Mouse (Mus musculus) kidney, embryonic 14.5 days (tissue): ENCODE results near the gene Gm4881. TPM values are rescaled to one million over a fixed set of nuclear protein-coding genes. Genes with fewer than 3 reads are reported as not detected.
A peak's percentile ranks its signal among the peaks of the same experiment; 100 is the strongest.

Source experiments
- ATAC-seq: fragments of 200-750 bp; cut with Nextera tagmentation; 2 replicates; pipeline ENCODE4 v1.8.0; 2017; ENCODE audit warnings: moderate number of reproducible peaks, mild to moderate bottlenecking, moderate TSS enrichment, moderate library complexity; ENCODE audit not compliant: low FRiP score, low TSS enrichment
- H3K27ac ChIP-seq: fragments of 300-500 bp; sonication (generic); 2 replicates; pipeline ENCODE4 v1.5.1; 2014; ENCODE audit warnings: low read depth, mild to moderate bottlenecking, low read length, moderate library complexity, mixed read lengths
- H3K27me3 ChIP-seq: fragments of 300-500 bp; sonication (generic); 2 replicates; pipeline ENCODE4 v1.6.1; 2014; ENCODE audit warnings: mild to moderate bottlenecking, low read length; ENCODE audit not compliant: control insufficient read depth, insufficient read depth
- H3K36me3 ChIP-seq: fragments of 300-500 bp; sonication (generic); 2 replicates; pipeline ENCODE4 v1.6.1; 2014; ENCODE audit warnings: low read length, mixed read lengths; ENCODE audit not compliant: control insufficient read depth, insufficient read depth
- H3K4me1 ChIP-seq: fragments of 300-500 bp; sonication (generic); 2 replicates; pipeline ENCODE4 v1.6.1; 2014; ENCODE audit warnings: low read length, mixed read lengths; ENCODE audit not compliant: control insufficient read depth, insufficient read depth
- H3K4me2 ChIP-seq: fragments of 300-500 bp; sonication (generic); replicated peaks from 2 replicates; pipeline ENCODE4 v1.6.1; 2014; ENCODE audit warnings: low read depth, mild to moderate bottlenecking, low read length
- H3K4me3 ChIP-seq: fragments of 300-500 bp; sonication (generic); 2 replicates; pipeline ENCODE4 v1.5.1; 2014; ENCODE audit warnings: mild to moderate bottlenecking, low read length
- H3K9ac ChIP-seq: fragments of 300-500 bp; sonication (generic); 2 replicates; pipeline ENCODE4 v1.6.1; 2014; ENCODE audit warnings: low read depth, mild to moderate bottlenecking, low read length, moderate library complexity
- H3K9me3 ChIP-seq: fragments of 300-500 bp; sonication (generic); 2 replicates; pipeline ENCODE4 v1.6.1; 2016; ENCODE audit warnings: low read length; ENCODE audit not compliant: control insufficient read depth
- WGBS: fragments of 180-500 bp; shearing (Covaris S2); extraction: QIAGEN DNeasy Blood & Tissue Kit; methylation state at CpG from one replicate; pipeline ENCODE4 v1.1.7; 2014; 5-methylcytosine and 5-hydroxymethylcytosine counted together
- polyA plus RNA-seq: library from polyadenylated mRNA; unstranded; fragments of >200 nt; fragmentation: Nextera tagmentation; extraction: Ambion mirVana; gene quantifications from 2 replicates; pipeline ENCODE4 v1.2.1, GENCODE M21; 2014

Gm4881 gene
- polyA plus RNA-seq, result not detected in 2 replicates

DNA sequence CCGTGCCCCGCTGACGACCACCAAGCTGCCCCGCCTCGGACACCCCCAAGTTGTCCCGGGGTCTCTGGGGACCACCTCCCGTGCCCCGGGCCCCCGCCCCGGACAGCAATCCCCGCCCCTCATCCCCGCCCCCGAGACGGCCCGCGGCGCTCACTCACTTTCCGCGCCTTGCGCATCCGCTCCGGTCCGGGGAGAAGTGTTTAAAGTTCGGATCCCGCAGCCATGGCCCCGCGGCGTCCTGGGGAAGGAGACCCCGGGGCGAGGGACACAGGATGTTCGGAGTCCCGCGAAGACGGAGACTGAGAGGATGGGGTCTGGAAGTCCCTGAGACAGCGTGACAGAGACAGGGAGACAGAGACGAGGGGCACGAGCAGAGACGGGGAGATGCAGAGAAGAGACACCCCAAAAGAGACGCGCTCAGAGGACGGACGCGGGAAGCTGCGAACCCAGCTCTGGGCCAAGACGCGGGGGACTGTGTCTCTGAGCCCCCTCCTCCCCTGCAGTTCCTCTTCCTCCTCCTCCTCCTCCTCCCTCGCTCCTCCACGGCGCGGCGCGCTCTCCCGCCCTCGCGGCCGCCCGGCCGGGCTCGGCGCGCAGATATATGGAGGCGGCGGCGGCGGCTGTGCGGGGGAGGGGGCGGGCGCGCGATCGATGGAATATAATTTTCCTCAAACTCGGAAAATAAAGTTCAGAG, at the start of gene Gm4881:
TSS of gene Gm4881 (minus strand) at position 238 of the 694 bp plus-strand sequence.
- peak within 1 kb of the TSS; percentile 25 for H3K4me3 ChIP-seq
- peak within 1 kb of the TSS; percentile 25; the same call in 1 of the 2 replicates for H3K9ac ChIP-seq
- peaks cover 86% of the 10 kb centered on the region for H3K27me3 ChIP-seq
- peaks cover 3% of the 10 kb centered on the region; the same call in 1 of the 2 replicates for H3K4me1 ChIP-seq
- H3K9me3 ChIP-seq, result no peaks in the 10 kb centered on the region
- ATAC-seq, result no peak
- no peaks in the 10 kb centered on the region for H3K36me3 ChIP-seq
- WGBS, result under 1% methylated on average over 64 of the region's 72 CpGs
- H3K27ac ChIP-seq, result no peak within 1 kb of the TSS
- H3K4me2 ChIP-seq, result peak within 1 kb of the TSS; percentile 53

DNA sequence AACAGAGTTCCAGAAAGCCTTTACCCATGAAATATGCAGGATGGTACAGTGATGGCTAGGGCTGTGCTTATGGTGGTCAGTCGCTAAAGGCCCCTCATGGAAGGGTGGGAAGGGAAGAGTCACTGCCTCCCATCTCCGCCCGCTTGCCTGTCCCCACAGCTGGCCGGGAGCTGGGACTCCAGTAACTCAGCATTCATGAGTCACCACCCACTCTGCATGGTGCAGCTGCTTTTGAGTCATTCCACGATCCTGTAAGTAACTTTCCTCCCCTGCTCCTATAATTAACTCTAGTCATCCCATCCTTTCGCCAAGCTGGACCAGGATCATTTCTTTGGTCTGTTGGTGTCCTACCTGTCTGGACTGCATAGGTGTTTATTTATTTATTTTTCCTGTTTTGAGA, 48.8 kb upstream of the Gm4881 start:
- ATAC-seq, result no peak
- Histone ChIP-seq H3K27ac (no peak overlapping the region), H3K4me1 (no peaks in the 10 kb centered on the region), H3K36me3 (no peaks in the 10 kb centered on the region), H3K4me3 (no peak overlapping the region), H3K4me2 (no peak overlapping the region), H3K27me3 (no peaks in the 10 kb centered on the region), H3K9me3 (no peaks in the 10 kb centered on the region), H3K9ac (no peak overlapping the region)
- WGBS, result 75% methylated on average over 6 of the region's 6 CpGs

DNA sequence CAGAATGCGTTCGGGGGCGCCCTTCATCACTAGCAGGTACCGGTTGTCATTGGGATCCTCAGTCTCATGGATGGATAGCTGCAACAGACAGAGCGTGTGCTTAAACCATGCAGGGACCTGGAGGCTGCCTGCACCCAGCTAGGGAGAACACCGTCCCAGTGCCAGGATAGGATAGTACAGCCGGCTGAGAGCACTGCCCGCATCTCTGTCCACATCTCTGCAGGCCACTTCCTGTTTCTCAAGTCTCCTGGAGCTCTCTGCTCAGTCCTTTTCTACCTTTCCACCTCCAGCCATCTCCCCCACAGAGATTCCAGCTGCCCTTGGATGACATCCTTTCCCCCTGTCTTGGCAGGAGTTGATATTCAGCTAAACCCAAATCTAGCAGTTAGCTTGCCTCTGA, 46.2 kb upstream of the Gm4881 start:
- Histone ChIP-seq H3K9ac (no peak overlapping the region), H3K27me3 (no peaks in the 10 kb centered on the region), H3K9me3 (no peaks in the 10 kb centered on the region), H3K36me3 (no peaks in the 10 kb centered on the region), H3K27ac (no peak overlapping the region), H3K4me2 (no peak overlapping the region), H3K4me3 (no peak overlapping the region), H3K4me1 (no peaks in the 10 kb centered on the region)
- ATAC-seq, result no peak
- WGBS, result 85% methylated on average over 8 of the region's 8 CpGs

DNA sequence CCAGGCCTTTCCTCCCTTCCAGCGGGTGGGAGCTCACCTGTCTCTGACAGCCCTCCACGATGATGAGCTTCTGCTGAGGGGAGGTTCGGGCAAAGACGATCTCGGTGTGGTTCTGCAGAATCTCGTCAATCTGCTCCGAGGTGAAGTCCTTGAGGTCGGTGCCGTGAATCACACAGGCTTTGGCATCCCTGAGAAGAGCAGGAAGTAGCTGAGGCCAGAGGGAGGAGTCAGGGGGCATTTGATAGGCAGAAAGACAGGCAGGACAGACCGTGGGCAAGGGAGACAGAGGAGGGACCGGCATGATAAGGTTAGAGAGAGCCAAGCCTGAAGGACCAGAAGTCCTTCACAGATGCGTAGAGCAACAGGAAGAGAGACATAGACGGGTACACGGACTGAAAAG, 43.6 kb upstream of the Gm4881 start:
- H3K9me3 ChIP-seq, result no peaks in the 10 kb centered on the region
- 81% methylated on average over 14 of the region's 14 CpGs for WGBS
- no peaks in the 10 kb centered on the region for H3K4me1 ChIP-seq
- no peak overlapping the region for H3K4me2 ChIP-seq
- H3K27me3 ChIP-seq, result no peaks in the 10 kb centered on the region
- H3K36me3 ChIP-seq, result no peaks in the 10 kb centered on the region
- no peak for ATAC-seq
- no peak overlapping the region for H3K4me3 ChIP-seq
- H3K27ac ChIP-seq, result no peak overlapping the region
- H3K9ac ChIP-seq, result no peak overlapping the region

DNA sequence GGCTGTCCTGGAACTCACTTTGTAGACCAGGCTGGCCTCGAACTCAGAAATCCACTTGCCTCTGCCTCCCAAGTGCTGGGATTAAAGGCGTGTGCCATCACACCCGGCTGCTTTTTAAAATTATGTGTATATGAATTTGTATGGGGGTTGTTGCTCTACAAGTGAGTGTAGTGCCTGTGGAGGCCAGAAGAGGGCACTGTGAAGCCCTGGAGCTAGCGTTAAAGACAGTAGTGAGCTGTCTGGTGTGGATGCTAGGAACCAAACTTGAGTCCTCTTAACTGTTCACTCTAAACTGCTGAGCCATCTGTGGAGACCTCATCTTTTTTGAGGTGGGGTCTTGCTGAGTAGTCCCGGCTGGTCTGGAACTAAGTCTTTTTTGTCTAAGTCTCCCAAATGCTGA, 41.5 kb upstream of the Gm4881 start:
- no peak for ATAC-seq
- Histone ChIP-seq H3K4me1 (no peaks in the 10 kb centered on the region), H3K9me3 (no peaks in the 10 kb centered on the region), H3K27me3 (no peaks in the 10 kb centered on the region), H3K4me3 (no peak overlapping the region), H3K9ac (no peak overlapping the region), H3K36me3 (no peaks in the 10 kb centered on the region), H3K27ac (no peak overlapping the region), H3K4me2 (no peak overlapping the region)
- 70% methylated on average over 5 of the region's 5 CpGs for WGBS

DNA sequence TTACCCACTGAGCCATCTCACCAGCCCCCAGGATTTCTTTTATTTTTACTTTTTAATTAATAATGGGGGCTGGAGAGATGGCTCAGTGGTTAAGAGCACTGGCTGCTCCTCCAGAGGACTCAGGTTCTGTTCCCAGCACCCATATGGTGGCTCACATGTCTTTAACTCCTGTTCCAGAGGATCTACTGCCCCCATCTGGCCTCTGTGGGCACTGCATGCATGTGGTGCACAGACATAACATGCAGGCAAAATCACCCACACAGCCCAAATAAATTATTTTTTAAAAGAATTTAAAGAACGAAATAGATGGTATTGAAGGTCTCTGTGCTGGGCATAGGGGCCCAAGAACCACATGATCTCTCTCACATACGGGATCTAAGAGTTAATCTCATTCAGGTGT, 40.0 kb upstream of the Gm4881 start:
- Histone ChIP-seq H3K4me1 (no peaks in the 10 kb centered on the region), H3K4me2 (no peak overlapping the region), H3K4me3 (no peak overlapping the region), H3K9me3 (no peaks in the 10 kb centered on the region), H3K9ac (no peak overlapping the region), H3K27ac (no peak overlapping the region), H3K27me3 (no peaks in the 10 kb centered on the region), H3K36me3 (no peaks in the 10 kb centered on the region)
- no peak for ATAC-seq
- WGBS, result 88% methylated on average over 2 of the region's 2 CpGs

DNA sequence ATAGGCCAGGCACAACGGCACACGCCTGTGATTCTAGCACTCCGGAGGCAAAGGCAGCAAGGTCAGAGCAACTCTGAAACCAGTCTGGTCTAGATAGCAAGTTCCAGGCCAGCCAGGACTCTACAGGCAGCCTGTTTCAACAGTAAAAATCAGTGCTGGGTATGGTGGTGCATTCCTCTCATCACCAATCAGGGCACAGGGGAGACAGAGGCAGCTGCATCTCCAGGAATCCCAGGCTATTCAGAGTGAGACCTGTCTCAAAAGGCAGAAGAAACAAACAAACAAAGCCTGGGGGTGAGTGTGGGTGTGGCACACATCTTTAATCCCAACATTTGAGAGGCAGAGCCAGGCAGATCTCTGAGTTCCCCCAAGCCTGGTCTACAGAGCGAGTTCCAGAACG, 39.1 kb upstream of the Gm4881 start:
- Histone ChIP-seq H3K4me1 (no peaks in the 10 kb centered on the region), H3K9me3 (no peaks in the 10 kb centered on the region), H3K4me3 (no peak overlapping the region), H3K27ac (no peak overlapping the region), H3K36me3 (no peaks in the 10 kb centered on the region), H3K27me3 (no peaks in the 10 kb centered on the region), H3K4me2 (no peak overlapping the region), H3K9ac (no peak overlapping the region)
- ATAC-seq, result no peak
- 86% methylated on average over 5 of the region's 5 CpGs for WGBS

DNA sequence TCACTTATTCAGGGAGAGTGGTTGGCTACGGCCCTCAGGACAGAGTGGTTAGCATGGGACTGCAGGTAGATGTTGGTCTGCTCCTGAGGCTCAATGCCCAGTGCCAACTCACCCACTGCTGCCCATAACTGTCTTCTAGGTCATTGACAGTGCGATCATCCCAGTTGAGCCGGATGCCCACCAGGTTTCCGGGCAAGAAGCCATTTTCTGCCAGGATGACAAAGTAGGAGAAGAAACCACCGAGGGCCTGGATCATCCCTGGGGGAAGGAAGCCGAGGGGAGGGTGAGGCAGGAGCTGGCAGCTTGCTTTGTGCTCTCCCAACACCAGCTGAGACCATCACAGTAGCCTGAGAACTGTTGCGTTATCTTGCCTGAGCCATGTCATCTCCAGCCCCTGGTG, 36.1 kb upstream of the Gm4881 start:
- no peak overlapping the region for H3K27ac ChIP-seq
- no peaks in the 10 kb centered on the region for H3K9me3 ChIP-seq
- H3K4me2 ChIP-seq, result no peak overlapping the region
- no peaks in the 10 kb centered on the region for H3K27me3 ChIP-seq
- 74% methylated on average over 7 of the region's 7 CpGs for WGBS
- no peaks in the 10 kb centered on the region for H3K4me1 ChIP-seq
- no peaks in the 10 kb centered on the region for H3K36me3 ChIP-seq
- no peak overlapping the region for H3K9ac ChIP-seq
- no peak for ATAC-seq
- no peak overlapping the region for H3K4me3 ChIP-seq

DNA sequence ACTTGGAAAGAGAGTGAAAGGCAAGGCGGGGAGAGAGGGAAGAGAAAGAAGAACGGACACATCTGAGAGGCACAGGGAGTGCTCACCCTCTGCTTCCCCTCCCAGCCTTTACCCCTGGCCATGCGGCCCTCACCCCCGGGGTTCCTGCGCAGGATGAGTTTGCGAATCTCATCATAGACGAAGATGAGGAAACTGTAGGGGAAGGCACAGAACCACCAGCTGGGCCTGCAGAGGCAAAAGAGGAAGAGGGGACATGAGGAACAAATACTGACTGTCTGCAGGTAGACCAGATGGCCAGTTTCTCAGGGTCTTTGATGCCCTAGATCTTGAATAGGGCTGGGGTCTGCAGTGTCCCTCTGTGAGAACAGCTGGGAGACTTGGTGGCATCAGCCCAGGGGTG, 34.5 kb upstream of the Gm4881 start:
- no peaks in the 10 kb centered on the region for H3K9me3 ChIP-seq
- no peaks in the 10 kb centered on the region for H3K27me3 ChIP-seq
- no peaks in the 10 kb centered on the region for H3K4me1 ChIP-seq
- 82% methylated on average over 7 of the region's 7 CpGs for WGBS
- H3K9ac ChIP-seq, result no peak overlapping the region
- no peak overlapping the region for H3K4me3 ChIP-seq
- ATAC-seq, result no peak
- no peaks in the 10 kb centered on the region for H3K36me3 ChIP-seq
- H3K4me2 ChIP-seq, result no peak overlapping the region
- no peak overlapping the region for H3K27ac ChIP-seq
